Mouse (Mus musculus) midbrain, postnatal 0 days (tissue): Measurements from ENCODE around the gene Polr2g. TPM values are rescaled to one million over a fixed set of nuclear protein-coding genes. Genes with fewer than 3 reads are reported as not detected.

Experiments
- ATAC-seq: fragments of 200-750 bp; cut with Nextera tagmentation; 2 replicates; pipeline ENCODE4 v1.8.0; 2017; ENCODE audit warnings: moderate number of reproducible peaks, mild to moderate bottlenecking, moderate TSS enrichment, moderate library complexity; ENCODE audit not compliant: low FRiP score
- DNase-seq: peaks from one replicate; pipeline ENCODE4 v3.0.0-alpha.2; 2015; ENCODE audit warnings: low spot score
- H3K27ac ChIP-seq: fragments of 300-500 bp; sonication (generic); 2 replicates; pipeline ENCODE4 v1.5.1; 2014; ENCODE audit warnings: low read depth, mild to moderate bottlenecking, low read length, mixed read lengths
- H3K27me3 ChIP-seq: fragments of 300-500 bp; sonication (generic); 2 replicates; pipeline ENCODE4 v1.6.1; 2014; ENCODE audit warnings: low read length, control low read depth, mixed read lengths; ENCODE audit not compliant: insufficient read depth
- H3K36me3 ChIP-seq: fragments of 300-500 bp; sonication (generic); 2 replicates; pipeline ENCODE4 v1.6.1; 2014; ENCODE audit warnings: low read length, control low read depth, mixed read lengths; ENCODE audit not compliant: insufficient read depth
- H3K4me1 ChIP-seq: fragments of 300-500 bp; sonication (generic); 2 replicates; pipeline ENCODE4 v1.6.1; 2014; ENCODE audit warnings: mild to moderate bottlenecking, control low read depth, antibody characterized with exemption, low read length, mixed read lengths; ENCODE audit not compliant: insufficient read depth
- H3K4me2 ChIP-seq: fragments of 300-500 bp; sonication (generic); 2 replicates; pipeline ENCODE4 v1.6.1; 2014; ENCODE audit warnings: low read depth, mild to moderate bottlenecking, low read length, mixed read lengths; ENCODE audit not compliant: poor library complexity, severe bottlenecking
- H3K4me3 ChIP-seq: fragments of 300-500 bp; sonication (generic); 2 replicates; pipeline ENCODE4 v1.5.1; 2014; ENCODE audit warnings: low read depth, mild to moderate bottlenecking, low read length, moderate library complexity
- H3K9ac ChIP-seq: fragments of 300-500 bp; sonication (generic); replicated peaks from 2 replicates; pipeline ENCODE4 v1.6.1; 2014; ENCODE audit warnings: mild to moderate bottlenecking, low read length, moderate library complexity, mixed read lengths; ENCODE audit not compliant: poor library complexity, severe bottlenecking
- H3K9me3 ChIP-seq: fragments of 300-500 bp; sonication (generic); 2 replicates; pipeline ENCODE4 v1.6.1; 2016; ENCODE audit warnings: low read length, control low read depth
- CTCF ChIP-seq: IDR thresholded peaks from 2 replicates; pipeline ENCODE4 v1.5.1; 2016; ENCODE audit warnings: antibody characterized with exemption, mild to moderate bottlenecking
- WGBS: fragments of 180-500 bp; shearing (Covaris S2); extraction: QIAGEN DNeasy Blood & Tissue Kit; methylation state at CpG from one replicate; pipeline ENCODE4 v1.1.7; 2014; 5-methylcytosine and 5-hydroxymethylcytosine counted together
- polyA plus RNA-seq: library from polyadenylated mRNA; unstranded; fragments of >200 nt; fragmentation: Nextera tagmentation; extraction: Ambion mirVana; gene quantifications from 2 replicates; pipeline ENCODE4 v1.2.1, GENCODE M21; 2015
- total RNA-seq: library from RNA; depleted of rRNA; stranded (reverse); fragments of >200 nt; gene quantifications from 2 replicates; pipeline ENCODE4 v1.2.3, GENCODE M21; 2014; rRNA removed

Gene Polr2g
- total and polyA plus RNA-seq, 2 experiments from 2014 or later: 67.2 to 163 TPM

DNA sequence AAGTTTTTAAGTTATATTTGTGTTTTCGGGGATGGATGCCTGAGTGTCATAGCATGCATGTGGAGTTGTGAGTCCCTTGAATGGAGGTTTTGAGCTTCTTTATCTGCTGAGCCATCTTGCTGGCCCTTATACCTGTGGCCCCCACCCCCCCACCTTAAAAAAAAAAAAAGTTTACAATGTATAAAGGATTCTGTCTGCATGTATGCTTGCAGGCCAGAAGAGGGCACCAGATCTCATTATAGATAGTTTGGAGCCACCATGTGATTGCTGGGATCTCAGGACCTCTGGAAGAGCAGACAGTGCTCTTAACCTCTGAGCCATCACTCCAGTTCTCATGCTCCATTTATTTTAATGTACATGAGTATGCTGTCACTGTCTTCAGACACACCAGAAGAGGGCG is 51.0 kb downstream of the Polr2g start:
- no peak overlapping the region for H3K27ac ChIP-seq
- no peak overlapping the region for H3K4me2 ChIP-seq
- H3K4me3 ChIP-seq: no peak overlapping the region
- H3K4me1 ChIP-seq: peaks cover 6% of the 10 kb centered on the region; the same call in 1 of the 2 replicates
- DNase-seq (no peak), ATAC-seq (no peak)
- 72% methylated on average over 2 of the region's 2 CpGs for WGBS
- H3K9ac ChIP-seq: no peak overlapping the region
- TF ChIP-seq CTCF: peak; percentile 56
- H3K27me3 ChIP-seq: no peaks in the 10 kb centered on the region
- H3K9me3 ChIP-seq: no peaks in the 10 kb centered on the region
- H3K36me3 ChIP-seq: peaks cover 45% of the 10 kb centered on the region

- DNase-seq (no peak), ATAC-seq (no peak)
- H3K27ac ChIP-seq: no peak overlapping the region
- no peak for TF ChIP-seq CTCF
- H3K9me3 ChIP-seq: no peaks in the 10 kb centered on the region
- H3K36me3 ChIP-seq: peaks cover 37% of the 10 kb centered on the region
- no peak overlapping the region for H3K9ac ChIP-seq
- no peak overlapping the region for H3K4me3 ChIP-seq
- WGBS: 98% methylated on average over 1 of the region's 1 CpGs
- peaks cover 10% of the 10 kb centered on the region; the same call in 1 of the 2 replicates for H3K4me1 ChIP-seq
- H3K4me2 ChIP-seq: no peak overlapping the region
- no peaks in the 10 kb centered on the region for H3K27me3 ChIP-seq
Observed at GRCm38 (mm10) chr19:8745382-8745781, 53.0 kb downstream of the Polr2g start.

Other genes starting within 250 kb of the Polr2g start
Only the 30 nearest of the 33 such genes appear.
- 1.3 and 1.9 TPM in 2 replicates for gene Chrm1, start 134.8 kb downstream of the Polr2g start, total RNA-seq
- 1.0 and 1.1 TPM in 2 replicates for gene Chrm1, start 134.8 kb downstream of the Polr2g start, polyA plus RNA-seq
- 111 and 133 TPM in 2 replicates for gene Slc3a2, start 75.2 kb downstream of the Polr2g start, total RNA-seq
- gene Slc3a2, start 75.2 kb downstream of the Polr2g start, polyA plus RNA-seq: 212 and 223 TPM in 2 replicates
- 50.9 and 65.7 TPM in 2 replicates for gene Wdr74, start 62.8 kb downstream of the Polr2g start, total RNA-seq
- 85.9 and 88.2 TPM in 2 replicates for gene Wdr74, start 62.8 kb downstream of the Polr2g start, polyA plus RNA-seq
- not detected in 2 replicates for gene 1700092M07Rik, start 57.9 kb downstream of the Polr2g start, total RNA-seq
- 0.64 TPM in 1 of 2 replicates, not detected in the other for gene 1700092M07Rik, start 57.9 kb downstream of the Polr2g start, polyA plus RNA-seq
- 112 and 147 TPM in 2 replicates for gene Stx5a, start 57.2 kb downstream of the Polr2g start, total RNA-seq
- 104 and 106 TPM in 2 replicates for gene Stx5a, start 57.2 kb downstream of the Polr2g start, polyA plus RNA-seq
- 67.4 and 75.6 TPM in 2 replicates for gene Nxf1, start 41.5 kb downstream of the Polr2g start, total RNA-seq
- 90.0 and 92.8 TPM in 2 replicates for gene Nxf1, start 41.5 kb downstream of the Polr2g start, polyA plus RNA-seq
- gene Tmem223, start 27.6 kb downstream of the Polr2g start, total RNA-seq: 210 and 320 TPM in 2 replicates
- 202 and 230 TPM in 2 replicates for gene Tmem223, start 27.6 kb downstream of the Polr2g start, polyA plus RNA-seq
- gene Tmem179b, start 24.1 kb downstream of the Polr2g start, total RNA-seq: 20.4 and 27.3 TPM in 2 replicates
- 19.1 and 21.1 TPM in 2 replicates for gene Tmem179b, start 24.1 kb downstream of the Polr2g start, polyA plus RNA-seq
- 32.5 and 38.7 TPM in 2 replicates for gene Taf6l, start 12.2 kb downstream of the Polr2g start, total RNA-seq
- gene Taf6l, start 12.2 kb downstream of the Polr2g start, polyA plus RNA-seq: 25.2 and 26.4 TPM in 2 replicates
- 6.0 and 6.2 TPM in 2 replicates for gene Zbtb3, start 4.0 kb upstream of the Polr2g start, total RNA-seq
- gene Zbtb3, start 4.0 kb upstream of the Polr2g start, polyA plus RNA-seq: 3.2 and 4.5 TPM in 2 replicates
- gene Ttc9c, start 20.8 kb upstream of the Polr2g start, total RNA-seq: 63.0 and 63.8 TPM in 2 replicates
- 38.8 and 45.3 TPM in 2 replicates for gene Ttc9c, start 20.8 kb upstream of the Polr2g start, polyA plus RNA-seq
- 25.9 and 36.2 TPM in 2 replicates for gene Hnrnpul2, start 21.4 kb upstream of the Polr2g start, total RNA-seq
- 4.6 and 5.5 TPM in 2 replicates for gene Hnrnpul2, start 21.4 kb upstream of the Polr2g start, polyA plus RNA-seq
- 5.6 and 12.7 TPM in 2 replicates for gene AC129217.1, start 31.2 kb upstream of the Polr2g start, total RNA-seq
- gene AC129217.1, start 31.2 kb upstream of the Polr2g start, polyA plus RNA-seq: not detected in 2 replicates
- gene Bscl2, start 38.9 kb upstream of the Polr2g start, total RNA-seq: 112 and 121 TPM in 2 replicates
- gene Bscl2, start 38.9 kb upstream of the Polr2g start, polyA plus RNA-seq: 101 and 108 TPM in 2 replicates
- 103 and 119 TPM in 2 replicates for gene Gng3, start 40.6 kb upstream of the Polr2g start, total RNA-seq
- gene Gng3, start 40.6 kb upstream of the Polr2g start, polyA plus RNA-seq: 746 and 809 TPM in 2 replicates
- gene Lrrn4cl, start 52.2 kb upstream of the Polr2g start, total RNA-seq: 2.7 and 3.5 TPM in 2 replicates
- 2.0 and 2.1 TPM in 2 replicates for gene Lrrn4cl, start 52.2 kb upstream of the Polr2g start, polyA plus RNA-seq
- 73.5 and 73.8 TPM in 2 replicates for gene Ubxn1, start 72.9 kb upstream of the Polr2g start, total RNA-seq
- 142 and 143 TPM in 2 replicates for gene Ubxn1, start 72.9 kb upstream of the Polr2g start, polyA plus RNA-seq
- gene Uqcc3, start 82.3 kb upstream of the Polr2g start, total RNA-seq: 22.6 and 26.5 TPM in 2 replicates
- gene Uqcc3, start 82.3 kb upstream of the Polr2g start, polyA plus RNA-seq: 64.2 and 65.0 TPM in 2 replicates
- 4.2 and 6.6 TPM in 2 replicates for gene Lbhd1, start 85.2 kb upstream of the Polr2g start, total RNA-seq
- gene Lbhd1, start 85.2 kb upstream of the Polr2g start, polyA plus RNA-seq: 17.7 and 20.6 TPM in 2 replicates
- gene Gm49403, start 85.4 kb upstream of the Polr2g start, total RNA-seq: not detected in 2 replicates
- gene Gm49403, start 85.4 kb upstream of the Polr2g start, polyA plus RNA-seq: not detected in 2 replicates
- 17.8 and 23.7 TPM in 2 replicates for gene 1810009A15Rik, start 90.3 kb upstream of the Polr2g start, total RNA-seq
- 29.2 and 32.9 TPM in 2 replicates for gene 1810009A15Rik, start 90.3 kb upstream of the Polr2g start, polyA plus RNA-seq
- gene Gm49416, start 90.3 kb upstream of the Polr2g start, total RNA-seq: 3.8 TPM in 1 of 2 replicates, not detected in the other
- gene Gm49416, start 90.3 kb upstream of the Polr2g start, polyA plus RNA-seq: not detected in 2 replicates
- gene Ints5, start 94.4 kb upstream of the Polr2g start, total RNA-seq: 30.3 and 37.8 TPM in 2 replicates
- gene Ints5, start 94.4 kb upstream of the Polr2g start, polyA plus RNA-seq: 20.2 and 21.8 TPM in 2 replicates
- 86.9 and 88.5 TPM in 2 replicates for gene Ganab, start 99.5 kb upstream of the Polr2g start, total RNA-seq
- 49.4 and 49.8 TPM in 2 replicates for gene Ganab, start 99.5 kb upstream of the Polr2g start, polyA plus RNA-seq
- 111 TPM in 2 replicates for gene B3gat3, start 121.8 kb upstream of the Polr2g start, total RNA-seq
- 95.5 and 99.7 TPM in 2 replicates for gene B3gat3, start 121.8 kb upstream of the Polr2g start, polyA plus RNA-seq
- gene Rom1, start 130.8 kb upstream of the Polr2g start, total RNA-seq: 3.0 and 6.3 TPM in 2 replicates
- 2.7 and 3.5 TPM in 2 replicates for gene Rom1, start 130.8 kb upstream of the Polr2g start, polyA plus RNA-seq
- gene Eml3, start 131.0 kb upstream of the Polr2g start, total RNA-seq: 6.3 and 9.3 TPM in 2 replicates
- gene Eml3, start 131.0 kb upstream of the Polr2g start, polyA plus RNA-seq: 8.7 and 9.0 TPM in 2 replicates
- gene Mta2, start 143.3 kb upstream of the Polr2g start, total RNA-seq: 64.3 and 65.6 TPM in 2 replicates
- 73.6 and 77.9 TPM in 2 replicates for gene Mta2, start 143.3 kb upstream of the Polr2g start, polyA plus RNA-seq
- gene Tut1, start 155.3 kb upstream of the Polr2g start, total RNA-seq: 18.1 and 19.0 TPM in 2 replicates
- gene Tut1, start 155.3 kb upstream of the Polr2g start, polyA plus RNA-seq: 15.1 and 18.4 TPM in 2 replicates
- gene Eef1g, start 168.5 kb upstream of the Polr2g start, total RNA-seq: 496 and 583 TPM in 2 replicates
- 258 and 265 TPM in 2 replicates for gene Eef1g, start 168.5 kb upstream of the Polr2g start, polyA plus RNA-seq